Mouse (Mus musculus): ENCODE results near the gene Ddx4. TPM values are rescaled to one million over a fixed set of nuclear protein-coding genes. Genes with fewer than 3 reads are reported as not detected.
A peak's percentile ranks its signal among the peaks of the same experiment; 100 is the strongest.

The Ddx4 gene
- polyA plus RNA-seq (2015; fragmentation: Nextera tagmentation; extraction: Ambion mirVana), result 0.14 and 0.22 TPM in 2 replicates

DNA sequence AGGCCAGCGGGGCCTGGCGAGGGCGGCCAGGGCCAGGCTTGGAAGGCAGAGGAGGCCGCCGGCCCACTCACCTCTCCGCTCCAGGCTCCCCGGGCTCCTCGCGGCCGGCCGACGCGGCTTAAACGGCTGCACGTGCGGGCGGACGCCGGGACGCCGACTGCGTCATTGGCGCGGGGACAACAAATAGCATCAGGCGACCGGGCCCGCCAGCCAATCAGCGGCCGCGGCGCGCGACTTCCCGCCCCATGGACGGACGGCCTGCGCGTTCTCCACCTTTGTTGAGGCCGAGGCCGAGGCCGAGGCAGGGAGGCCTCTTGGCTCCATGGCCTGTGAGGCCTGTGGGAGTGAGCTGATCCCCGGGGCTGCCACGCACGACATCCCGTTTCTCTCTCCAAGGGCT is at the start of gene Ddx4:
Gene Ddx4 (minus strand): TSS at position 271 of the 400 bp plus-strand sequence.
- no peak for ATAC-seq (ENCODE audit: low read depth)

DNA sequence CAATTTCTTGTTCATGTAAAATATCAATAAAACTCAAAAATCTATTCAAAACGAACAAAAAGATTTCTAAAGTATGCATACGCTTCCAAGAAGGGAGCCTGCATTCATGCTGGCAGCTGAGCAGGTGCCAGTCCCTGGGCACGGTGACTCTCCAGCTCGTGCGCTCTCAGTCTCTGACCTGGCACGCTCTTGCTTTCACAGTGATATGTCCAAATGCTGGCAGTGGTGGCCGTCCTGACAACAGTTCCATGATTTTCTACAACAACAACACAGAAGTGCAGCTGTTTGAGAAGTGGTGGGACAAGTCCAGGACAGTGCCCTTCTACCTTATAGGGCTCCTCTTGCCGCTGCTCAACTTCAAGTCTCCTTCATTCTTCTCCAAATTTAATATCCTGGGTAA is 49.0 kb upstream of the Ddx4 start:
- H3K4me3 ChIP-seq (ENCODE audit: low read depth, low read length), result no peak overlapping the region
- H3K9me3 ChIP-seq (replicated peaks; ENCODE audit: control insufficient read depth, low read length), result no peaks in the 10 kb centered on the region
- no peaks in the 10 kb centered on the region; the same call in none of the 2 replicates for H3K36me3 ChIP-seq (ENCODE audit: control insufficient read depth, insufficient read depth)
- H3K27ac ChIP-seq (ENCODE audit: low read length), result no peak overlapping the region
- 82% methylated on average over 8 of the region's 8 CpGs for WGBS (ENCODE audit: insufficient replicate concordance)
- no peak overlapping the region for H3K4me2 ChIP-seq (ENCODE audit: low read depth, low read length)
- no peak for ATAC-seq (ENCODE audit: low read depth)
- H3K27me3 ChIP-seq (ENCODE audit: control insufficient read depth, insufficient read depth, low read depth, low read length), result no peaks in the 10 kb centered on the region
- H3K4me1 ChIP-seq (ENCODE audit: control insufficient read depth, low read depth, low read length), result no peaks in the 10 kb centered on the region
- H3K9ac ChIP-seq (ENCODE audit: low read depth, low read length), result no peak overlapping the region

More for the DNA sequence above, at the start of gene Ddx4:
- H3K9me3 ChIP-seq (replicated peaks; ENCODE audit: control insufficient read depth, low read length), result peaks cover 8% of the 10 kb centered on the region
- H3K9ac ChIP-seq (ENCODE audit: low read depth, low read length), result no peak within 1 kb of the TSS
- H3K4me1 ChIP-seq (ENCODE audit: control insufficient read depth, low read depth, low read length), result no peaks in the 10 kb centered on the region
- no peaks in the 10 kb centered on the region for H3K36me3 ChIP-seq (ENCODE audit: control insufficient read depth, insufficient read depth)
- 81% methylated on average over 45 of the region's 45 CpGs for WGBS (ENCODE audit: insufficient replicate concordance)
- no peak within 1 kb of the TSS for H3K4me3 ChIP-seq (ENCODE audit: low read depth, low read length)
- H3K4me2 ChIP-seq (ENCODE audit: low read depth, low read length), result no peak within 1 kb of the TSS
- H3K27me3 ChIP-seq (ENCODE audit: control insufficient read depth, insufficient read depth, low read depth, low read length), result no peaks in the 10 kb centered on the region
- no peak within 1 kb of the TSS for H3K27ac ChIP-seq (ENCODE audit: low read length)

DNA sequence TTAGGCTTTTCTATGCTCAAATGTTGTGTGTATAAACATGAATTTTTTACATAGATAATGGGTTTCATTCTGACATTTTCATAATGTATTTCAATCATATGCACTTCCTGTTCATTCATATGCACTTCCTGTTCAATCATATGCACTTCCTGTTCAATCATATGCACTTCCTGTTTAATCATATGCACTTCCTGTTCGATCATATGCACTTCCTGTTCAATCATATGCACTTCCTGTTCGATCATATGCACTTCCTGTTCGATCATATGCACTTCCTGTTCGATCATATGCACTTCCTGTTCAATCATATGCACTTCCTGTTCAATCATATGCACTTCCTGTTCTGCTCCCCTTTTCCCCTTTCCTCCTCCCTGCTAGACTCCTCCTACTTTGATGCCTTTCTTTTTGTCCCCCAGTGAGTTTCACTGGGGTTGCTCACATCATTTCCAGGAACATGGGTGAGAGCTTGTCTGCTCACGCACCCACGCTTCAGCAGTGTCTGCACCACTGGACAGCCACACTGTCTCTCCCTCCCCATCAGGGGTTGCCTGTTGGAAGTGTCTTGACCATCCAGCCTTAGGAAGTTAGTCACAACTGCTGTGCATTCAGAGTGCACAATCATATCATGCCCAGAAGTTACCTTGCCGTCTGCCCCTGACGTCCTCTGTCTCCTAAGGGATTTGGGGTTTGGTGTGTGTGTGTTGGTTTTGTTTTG is 43.4 kb upstream of the Ddx4 start:
- Histone ChIP-seq H3K27ac (ENCODE audit: low read length) (no peak overlapping the region), H3K4me2 (ENCODE audit: low read depth, low read length) (no peak overlapping the region), H3K9ac (ENCODE audit: low read depth, low read length) (no peak overlapping the region), H3K27me3 (ENCODE audit: control insufficient read depth, insufficient read depth, low read depth, low read length) (no peaks in the 10 kb centered on the region), H3K4me1 (ENCODE audit: control insufficient read depth, low read depth, low read length) (peaks cover 4% of the 10 kb centered on the region), H3K4me3 (ENCODE audit: low read depth, low read length) (no peak overlapping the region), H3K36me3 (ENCODE audit: control insufficient read depth, insufficient read depth) (peaks cover 10% of the 10 kb centered on the region), H3K9me3 (replicated peaks; ENCODE audit: control insufficient read depth, low read length) (0 out of 2 replicates have a peak, but pooled peaks cover 2% of the 10 kb centered on the region)
- ATAC-seq (ENCODE audit: low read depth), result no peak
- WGBS (ENCODE audit: insufficient replicate concordance), result 85% methylated on average over 8 of the region's 8 CpGs

DNA sequence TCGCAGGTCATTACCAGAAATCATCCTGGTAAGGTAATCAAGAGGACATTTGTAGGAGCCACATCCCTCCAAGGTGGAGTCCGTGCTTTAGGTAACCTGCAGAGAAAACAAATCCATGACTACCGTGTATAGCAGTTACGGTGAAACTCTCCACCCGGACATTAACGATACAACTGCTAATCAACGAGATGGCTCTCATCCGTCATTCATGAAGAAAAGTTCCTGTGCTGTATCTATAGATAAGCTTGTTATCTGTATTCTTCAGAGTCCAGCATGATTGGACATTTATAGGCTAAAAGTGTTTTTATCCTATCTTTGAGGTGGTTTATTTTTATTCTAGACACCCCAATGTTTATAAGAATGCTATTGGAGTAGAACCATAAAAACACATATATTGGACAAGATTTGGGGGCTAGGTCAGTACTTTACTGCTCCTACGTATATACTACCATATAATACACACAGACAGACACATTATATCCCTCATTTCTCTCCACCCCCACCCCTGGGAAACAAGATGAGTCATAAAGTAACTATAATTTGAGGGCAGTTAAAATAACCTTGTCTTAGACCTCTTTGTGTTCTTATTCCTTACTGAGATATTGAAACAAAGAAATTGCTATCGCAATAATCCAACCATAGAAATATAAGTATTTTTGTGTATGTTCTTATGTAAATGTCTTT is 40.7 kb upstream of the Ddx4 start:
- Histone ChIP-seq H3K4me3 (ENCODE audit: low read depth, low read length) (no peak overlapping the region), H3K9ac (ENCODE audit: low read depth, low read length) (no peak overlapping the region), H3K36me3 (ENCODE audit: control insufficient read depth, insufficient read depth) (peaks cover 10% of the 10 kb centered on the region), H3K4me2 (ENCODE audit: low read depth, low read length) (peak overlapping the region; percentile 6; the same call in 1 of the 2 replicates), H3K4me1 (ENCODE audit: control insufficient read depth, low read depth, low read length) (peaks cover 4% of the 10 kb centered on the region), H3K9me3 (replicated peaks; ENCODE audit: control insufficient read depth, low read length) (0 out of 2 replicates have a peak, but pooled peaks cover 2% of the 10 kb centered on the region), H3K27me3 (ENCODE audit: control insufficient read depth, insufficient read depth, low read depth, low read length) (no peaks in the 10 kb centered on the region), H3K27ac (ENCODE audit: low read length) (0 out of 2 replicates have a peak overlapping the region, but pooled peaks have one; percentile 19)
- ATAC-seq (ENCODE audit: low read depth), result peak; percentile 88
- WGBS (ENCODE audit: insufficient replicate concordance), result 46% methylated on average over 10 of the region's 10 CpGs

DNA sequence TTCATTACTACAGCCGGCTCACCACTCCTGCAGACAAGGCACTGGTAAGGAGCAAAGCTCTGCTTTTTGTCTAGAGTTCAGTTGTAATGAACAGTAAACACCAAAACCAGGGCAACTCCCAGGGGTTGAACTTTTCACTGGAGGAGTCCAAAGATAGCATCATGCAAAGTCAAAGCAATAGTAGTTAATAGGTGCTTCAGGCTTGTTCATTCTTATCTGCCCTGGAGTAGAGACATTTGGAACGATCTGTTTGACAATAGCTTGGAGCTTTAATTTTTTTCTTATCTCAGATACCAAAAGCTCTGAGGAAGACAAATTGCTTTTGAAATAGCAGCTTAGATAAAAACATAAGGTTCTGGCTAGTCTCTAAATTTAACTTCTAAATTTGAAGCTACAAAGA is 33.9 kb upstream of the Ddx4 start:
- no peaks in the 10 kb centered on the region for H3K27me3 ChIP-seq (ENCODE audit: control insufficient read depth, insufficient read depth, low read depth, low read length)
- ATAC-seq (ENCODE audit: low read depth), result peak; percentile 54
- H3K9me3 ChIP-seq (replicated peaks; ENCODE audit: control insufficient read depth, low read length), result no peaks in the 10 kb centered on the region
- H3K4me2 ChIP-seq (ENCODE audit: low read depth, low read length), result no peak overlapping the region
- H3K4me1 ChIP-seq (ENCODE audit: control insufficient read depth, low read depth, low read length), result no peaks in the 10 kb centered on the region; the same call in 1 of the 2 replicates
- 30% methylated on average over 2 of the region's 2 CpGs for WGBS (ENCODE audit: insufficient replicate concordance)
- H3K9ac ChIP-seq (ENCODE audit: low read depth, low read length), result no peak overlapping the region
- H3K36me3 ChIP-seq (ENCODE audit: control insufficient read depth, insufficient read depth), result no peaks in the 10 kb centered on the region
- no peak overlapping the region for H3K4me3 ChIP-seq (ENCODE audit: low read depth, low read length)
- H3K27ac ChIP-seq (ENCODE audit: low read length), result no peak overlapping the region

DNA sequence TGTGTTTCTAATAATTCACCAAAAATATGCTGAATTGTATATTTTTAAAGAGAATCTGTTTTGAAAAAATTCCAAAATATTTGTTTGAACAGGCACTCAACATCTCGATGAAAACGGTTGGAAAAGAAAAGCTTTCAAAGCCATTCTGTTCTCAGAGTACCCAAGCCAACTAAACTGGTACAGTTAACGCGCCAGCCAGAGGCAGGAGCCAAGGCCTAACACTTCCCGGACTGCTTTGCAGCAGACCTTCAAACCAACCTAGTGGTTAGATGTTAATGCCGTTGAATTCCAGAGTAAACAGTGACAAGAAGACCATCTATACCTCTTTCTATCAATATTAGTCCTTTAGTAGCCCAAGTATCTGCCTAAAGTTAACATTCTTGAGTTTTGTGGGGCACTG is 31.7 kb upstream of the Ddx4 start:
- Histone ChIP-seq H3K4me1 (ENCODE audit: control insufficient read depth, low read depth, low read length) (no peaks in the 10 kb centered on the region; the same call in 1 of the 2 replicates), H3K36me3 (ENCODE audit: control insufficient read depth, insufficient read depth) (no peaks in the 10 kb centered on the region), H3K9me3 (replicated peaks; ENCODE audit: control insufficient read depth, low read length) (no peaks in the 10 kb centered on the region), H3K27me3 (ENCODE audit: control insufficient read depth, insufficient read depth, low read depth, low read length) (no peaks in the 10 kb centered on the region), H3K4me2 (ENCODE audit: low read depth, low read length) (no peak overlapping the region), H3K4me3 (ENCODE audit: low read depth, low read length) (no peak overlapping the region), H3K27ac (ENCODE audit: low read length) (no peak overlapping the region), H3K9ac (ENCODE audit: low read depth, low read length) (no peak overlapping the region)
- WGBS (ENCODE audit: insufficient replicate concordance), result 86% methylated on average over 6 of the region's 6 CpGs
- no peak for ATAC-seq (ENCODE audit: low read depth)

DNA sequence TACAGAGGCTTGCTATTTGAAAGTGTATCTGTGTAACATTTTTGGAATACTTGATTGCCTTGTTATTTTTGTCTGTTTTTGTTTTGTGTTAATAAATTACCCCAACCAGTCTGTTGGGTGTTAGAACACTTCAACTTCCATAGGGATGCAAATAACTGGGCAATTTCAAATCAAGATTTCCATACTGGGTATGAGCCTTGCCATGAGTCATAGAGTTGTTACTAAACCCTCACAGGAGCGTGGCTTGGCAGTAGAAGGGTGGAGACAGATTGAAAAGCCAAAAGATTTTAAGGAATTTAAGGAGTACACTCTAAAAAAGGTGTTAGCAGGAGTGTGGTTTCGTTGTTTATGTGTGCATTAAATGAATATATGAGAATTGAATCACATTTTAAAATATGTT is 31.0 kb upstream of the Ddx4 start:
- Histone ChIP-seq H3K4me1 (ENCODE audit: control insufficient read depth, low read depth, low read length) (no peaks in the 10 kb centered on the region; the same call in 1 of the 2 replicates), H3K27me3 (ENCODE audit: control insufficient read depth, insufficient read depth, low read depth, low read length) (no peaks in the 10 kb centered on the region), H3K36me3 (ENCODE audit: control insufficient read depth, insufficient read depth) (no peaks in the 10 kb centered on the region), H3K4me3 (ENCODE audit: low read depth, low read length) (no peak overlapping the region), H3K27ac (ENCODE audit: low read length) (no peak overlapping the region), H3K4me2 (ENCODE audit: low read depth, low read length) (no peak overlapping the region), H3K9ac (ENCODE audit: low read depth, low read length) (no peak overlapping the region), H3K9me3 (replicated peaks; ENCODE audit: control insufficient read depth, low read length) (no peaks in the 10 kb centered on the region)
- no peak for ATAC-seq (ENCODE audit: low read depth)
- 77% methylated on average over 2 of the region's 2 CpGs for WGBS (ENCODE audit: insufficient replicate concordance)

DNA sequence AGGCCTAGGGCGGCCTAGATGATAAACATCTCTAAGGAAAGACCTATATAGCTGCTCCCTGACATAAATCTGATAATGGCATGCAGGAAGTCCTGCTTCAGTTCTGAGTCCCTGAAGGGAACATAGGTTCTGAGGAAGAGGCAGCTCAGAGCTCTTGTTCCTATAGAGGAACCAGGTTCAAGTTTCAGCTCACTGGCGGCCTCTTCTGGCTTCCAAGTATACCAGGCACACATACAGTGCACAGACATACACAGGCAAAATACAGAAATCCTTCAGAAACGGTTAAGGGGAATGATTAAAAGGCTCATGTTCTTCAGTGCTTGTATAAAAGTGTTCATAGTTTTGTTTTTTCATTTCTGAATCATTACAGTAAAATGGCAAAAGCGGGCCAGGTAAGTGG is 25.9 kb upstream of the Ddx4 start:
- peak; percentile 38; the same call in 1 of the 2 replicates for ATAC-seq (ENCODE audit: low read depth)
- Histone ChIP-seq H3K4me2 (ENCODE audit: low read depth, low read length) (no peak overlapping the region), H3K4me1 (ENCODE audit: control insufficient read depth, low read depth, low read length) (peaks cover 3% of the 10 kb centered on the region; the same call in 1 of the 2 replicates), H3K9me3 (replicated peaks; ENCODE audit: control insufficient read depth, low read length) (no peaks in the 10 kb centered on the region), H3K4me3 (ENCODE audit: low read depth, low read length) (no peak overlapping the region), H3K27ac (ENCODE audit: low read length) (no peak overlapping the region), H3K27me3 (ENCODE audit: control insufficient read depth, insufficient read depth, low read depth, low read length) (no peaks in the 10 kb centered on the region), H3K36me3 (ENCODE audit: control insufficient read depth, insufficient read depth) (no peaks in the 10 kb centered on the region), H3K9ac (ENCODE audit: low read depth, low read length) (no peak overlapping the region)
- WGBS (ENCODE audit: insufficient replicate concordance), result 88% methylated on average over 4 of the region's 4 CpGs

DNA sequence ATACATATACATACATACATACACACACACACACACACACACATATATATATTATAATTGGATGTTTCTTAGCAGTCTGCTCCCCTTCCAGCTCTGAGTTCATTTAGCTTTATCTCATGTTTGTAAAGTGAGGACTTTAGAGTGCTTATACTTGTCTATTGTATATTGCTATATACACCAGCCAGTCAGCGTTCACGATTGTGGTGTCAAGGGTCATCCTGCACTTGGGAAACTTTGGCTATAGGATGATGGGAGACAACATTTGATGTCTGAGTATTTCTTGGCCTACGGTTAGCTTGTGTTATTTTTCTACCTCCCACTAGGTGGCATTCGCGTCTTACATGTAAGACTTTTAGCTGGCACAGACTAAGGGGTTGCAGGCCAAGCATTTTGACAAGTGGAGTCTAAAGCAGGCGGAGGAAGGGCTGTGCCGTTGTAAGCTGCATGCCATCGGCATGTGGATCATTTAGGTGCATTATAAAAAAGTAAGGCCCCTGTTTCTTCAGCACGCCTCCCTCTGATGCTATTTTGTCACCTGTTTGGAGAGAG is 21.7 kb upstream of the Ddx4 start:
- Histone ChIP-seq H3K27ac (ENCODE audit: low read length) (no peak overlapping the region), H3K9me3 (replicated peaks; ENCODE audit: control insufficient read depth, low read length) (no peaks in the 10 kb centered on the region), H3K4me2 (ENCODE audit: low read depth, low read length) (no peak overlapping the region), H3K4me1 (ENCODE audit: control insufficient read depth, low read depth, low read length) (peaks cover 11% of the 10 kb centered on the region), H3K27me3 (ENCODE audit: control insufficient read depth, insufficient read depth, low read depth, low read length) (no peaks in the 10 kb centered on the region), H3K9ac (ENCODE audit: low read depth, low read length) (no peak overlapping the region), H3K4me3 (ENCODE audit: low read depth, low read length) (no peak overlapping the region), H3K36me3 (ENCODE audit: control insufficient read depth, insufficient read depth) (0 out of 2 replicates have a peak, but pooled peaks cover 3% of the 10 kb centered on the region)
- peak; percentile 57 for ATAC-seq (ENCODE audit: low read depth)
- 14% methylated on average over 9 of the region's 9 CpGs for WGBS (ENCODE audit: insufficient replicate concordance)

Data from liver, embryonic 16.5 days (tissue).